Mouse (Mus musculus) CH12F3 (cell line): Measurements from ENCODE around the gene Xirp2.
"Not testable (repeated sequence)": the region's sequence is repeated elsewhere in the genome, so short reads cannot be mapped to it uniquely, and the experiment has no call there.

Experiments used
- in situ Hi-C: fragments of 300-500 bp; cut with MboI; formaldehyde crosslinking; loops from 2 replicates; pipeline ENCODE4 v1.14.3; 2020; ENCODE audit warnings: low sequenced_read_pairs

Gene Xirp2

DNA sequence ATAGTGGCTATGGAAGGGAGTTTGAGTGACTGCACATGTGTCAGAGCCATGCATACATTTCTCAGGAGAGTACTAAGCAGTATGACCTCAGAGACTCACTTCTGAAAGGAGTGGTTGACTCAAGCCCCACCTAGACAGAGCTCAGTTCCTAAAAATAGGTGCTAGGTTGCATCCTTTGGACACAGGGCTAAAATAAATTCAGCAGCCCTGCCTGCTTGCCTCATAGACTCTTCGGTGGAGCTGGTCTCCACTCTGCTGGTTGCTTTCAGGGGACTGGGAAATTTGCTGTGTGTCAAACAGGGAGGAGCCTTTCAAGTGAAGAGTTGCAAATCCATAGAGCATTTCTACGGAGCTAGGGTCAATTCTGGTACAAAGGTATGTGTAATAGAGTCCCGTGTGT lies at the start of gene Xirp2:
Gene Xirp2 (plus strand): TSS at position 223 of the 400 bp plus-strand sequence.
- in situ Hi-C loops, result no loop called here

DNA sequence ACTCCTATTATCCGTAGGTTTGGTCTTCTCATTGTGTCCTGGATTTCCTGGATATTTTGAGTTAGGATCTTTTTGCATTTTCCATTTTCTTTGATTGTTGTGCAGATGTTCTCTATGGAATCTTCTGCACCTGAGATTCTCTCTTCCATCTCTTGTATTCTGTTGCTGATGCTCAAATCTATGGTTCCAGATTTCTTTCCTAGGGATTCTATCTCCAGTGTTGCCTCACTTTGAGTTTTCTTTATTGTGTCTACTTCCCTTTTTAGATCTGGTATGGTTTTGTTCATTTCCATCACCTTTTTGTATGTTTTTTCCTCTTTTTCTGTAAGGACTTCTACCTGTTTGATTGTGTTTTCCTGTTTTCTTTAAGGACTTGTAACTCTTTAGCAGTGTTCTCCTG lies 32.4 kb upstream of the Xirp2 start, which contains the start of gene Gm21830:
Gene Gm21830 (plus strand): TSS at position 301 of the 400 bp plus-strand sequence.
- in situ Hi-C loops, result not testable (repeated sequence)

DNA sequence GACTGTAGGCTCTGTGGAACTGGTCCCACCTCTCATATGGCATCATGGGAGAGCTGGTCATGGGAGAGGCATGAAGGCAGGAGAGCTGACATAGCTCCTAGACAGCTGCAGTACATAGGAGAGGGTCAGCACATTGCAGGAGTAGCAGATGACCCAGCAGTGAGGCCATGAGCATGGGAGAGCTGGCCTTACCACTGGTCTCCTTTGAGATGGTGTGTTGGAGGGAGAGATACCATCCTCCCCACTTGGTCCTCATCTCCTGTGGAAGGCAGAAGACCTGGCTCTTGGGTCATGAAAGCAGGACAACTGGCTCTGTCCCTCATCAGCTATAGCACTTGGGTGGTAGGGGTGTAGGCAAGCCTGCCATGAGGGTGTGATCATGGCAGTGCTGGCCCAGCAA lies 24.9 kb upstream of the Xirp2 start:
- in situ Hi-C loops, result no loop called here

DNA sequence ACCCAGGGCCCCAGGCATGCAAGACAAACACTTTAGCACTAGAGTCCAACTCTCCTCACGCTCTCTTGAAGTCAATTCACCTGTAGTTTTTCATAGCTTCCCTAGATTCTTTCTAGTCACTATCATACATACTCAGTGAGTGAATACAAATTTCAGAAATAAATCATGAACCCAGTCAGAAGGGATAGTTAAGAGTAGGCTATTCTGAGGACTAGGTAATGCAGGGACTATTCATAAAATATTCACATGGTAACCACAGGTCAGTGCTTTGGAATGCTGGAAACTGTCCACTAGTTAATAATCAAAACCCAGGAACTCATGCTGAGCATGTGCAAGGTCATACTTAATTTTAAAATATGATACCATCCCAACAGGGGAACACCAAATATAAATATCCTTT lies 23.0 kb upstream of the Xirp2 start:
- in situ Hi-C loops, result no loop called here

DNA sequence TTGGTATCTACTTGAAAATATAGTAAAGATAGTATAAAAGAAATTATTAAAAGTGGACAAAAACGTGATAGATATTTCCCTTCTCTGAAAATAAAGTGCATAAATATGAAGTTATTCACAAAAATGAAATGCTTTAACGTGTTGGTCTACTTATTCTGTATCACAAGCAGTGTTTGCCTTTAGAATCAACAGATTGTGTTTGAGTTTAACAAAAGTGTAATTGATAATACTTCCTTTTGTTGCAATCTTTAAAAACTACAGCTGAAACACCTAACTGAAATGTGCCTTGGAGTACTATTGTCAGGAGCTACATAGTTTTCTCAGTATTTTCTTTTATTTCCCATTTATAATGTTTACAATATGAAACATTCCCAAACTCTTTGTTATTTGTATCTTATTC lies 12.7 kb upstream of the Xirp2 start, which contains the start of gene Gm26727:
Gene Gm26727 (minus strand): TSS at position 101 of the 400 bp plus-strand sequence.
- in situ Hi-C loops, result no loop called here

DNA sequence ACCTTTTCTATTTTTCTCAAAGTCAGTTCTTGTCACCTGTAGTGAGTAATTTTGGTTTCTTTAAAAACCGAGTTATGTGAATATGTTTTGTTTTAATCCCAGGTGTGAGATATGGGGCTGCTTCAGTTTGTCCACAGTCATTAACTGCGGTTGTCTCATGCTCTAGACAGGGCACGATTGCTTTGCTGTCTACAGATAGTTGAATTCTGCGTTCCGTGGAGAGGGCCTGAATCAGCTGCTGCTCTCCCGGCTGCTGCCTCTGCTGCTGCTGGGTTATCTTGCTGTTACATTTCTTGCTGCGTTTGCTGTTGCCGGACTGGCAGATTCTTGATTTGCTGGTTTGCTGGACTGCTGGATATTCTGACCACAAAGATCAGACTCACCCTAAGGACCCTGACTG lies 7.5 kb upstream of the Xirp2 start:
- in situ Hi-C loops, result no loop called here

DNA sequence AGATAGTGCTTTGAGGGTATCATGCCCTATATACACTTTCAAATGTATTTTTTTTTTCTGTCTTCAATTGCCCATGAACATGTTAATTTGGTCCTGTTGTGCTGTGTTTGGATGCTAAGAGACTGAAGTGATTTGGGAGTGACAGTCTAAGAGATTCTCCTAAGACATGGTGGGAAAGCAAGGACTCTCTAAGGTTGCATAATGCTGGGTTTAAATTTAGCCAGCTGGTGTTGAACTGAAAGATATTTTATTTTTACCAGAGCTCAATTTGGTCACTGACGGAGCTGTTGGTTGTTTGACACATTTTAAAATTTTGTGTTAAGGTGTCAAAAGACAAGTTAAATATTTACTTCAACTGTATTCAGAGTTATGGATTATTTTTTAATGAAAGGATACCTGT lies 970 bp downstream of the Xirp2 start:
- in situ Hi-C loops, result no loop called here

DNA sequence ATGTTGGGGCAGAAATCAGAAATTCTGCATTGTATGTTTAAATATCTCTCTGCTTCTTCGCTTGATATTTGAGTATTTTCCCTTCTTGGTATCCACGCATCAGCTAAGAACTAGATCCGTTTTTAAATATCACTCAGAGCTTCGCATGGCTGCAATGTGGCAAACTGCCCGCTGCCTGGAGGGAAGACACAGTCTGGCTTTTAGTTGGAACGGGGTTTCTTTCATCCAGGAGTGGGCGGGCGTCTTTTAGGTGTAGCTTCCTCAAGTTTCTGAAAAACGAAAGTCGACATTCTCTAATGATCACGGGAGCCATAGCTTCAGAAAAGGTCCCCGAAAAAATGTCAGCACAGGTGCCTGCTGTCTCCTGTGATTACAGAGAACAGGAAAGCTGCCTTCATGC lies 1.4 kb downstream of the Xirp2 start:
- in situ Hi-C loops, result no loop called here

DNA sequence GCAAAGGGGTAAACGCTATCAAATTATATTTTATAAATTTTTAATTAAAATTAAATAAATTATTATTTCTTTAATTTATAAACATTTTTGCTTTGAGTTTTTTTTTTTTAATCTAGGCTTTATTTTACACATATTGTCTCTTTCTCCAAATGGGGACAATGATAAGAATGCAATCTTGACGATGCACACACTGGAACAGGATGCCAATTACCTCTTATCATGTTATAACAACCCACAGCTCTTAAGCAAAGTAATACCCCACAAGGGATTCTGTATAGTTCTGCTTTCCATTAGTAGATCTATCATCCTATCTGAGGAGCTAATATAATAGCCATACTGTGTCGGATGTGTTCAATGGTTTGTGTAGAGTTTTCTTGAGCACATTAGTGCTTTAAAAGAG lies 15.1 kb downstream of the Xirp2 start:
- in situ Hi-C loops, result no loop called here

DNA sequence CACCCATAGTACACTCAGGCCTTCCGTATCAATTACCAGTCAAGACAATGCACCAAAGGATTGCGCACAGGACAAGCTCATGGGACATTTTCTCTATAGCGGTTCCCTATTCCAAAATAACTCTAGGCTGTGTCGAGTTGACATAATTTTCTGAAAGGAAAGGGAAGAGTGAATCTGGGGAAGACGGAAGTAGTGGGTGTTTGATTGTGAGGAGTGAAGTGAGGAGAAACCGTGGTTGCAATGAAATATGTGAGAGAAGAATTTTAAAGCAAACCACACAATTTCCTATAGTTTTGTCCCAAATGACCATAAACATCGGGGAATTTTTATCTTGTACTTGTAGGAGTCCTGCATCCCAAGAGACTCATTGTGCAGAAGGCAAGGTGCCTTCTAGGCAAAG lies 21.2 kb downstream of the Xirp2 start:
- in situ Hi-C loops, result no loop called here

DNA sequence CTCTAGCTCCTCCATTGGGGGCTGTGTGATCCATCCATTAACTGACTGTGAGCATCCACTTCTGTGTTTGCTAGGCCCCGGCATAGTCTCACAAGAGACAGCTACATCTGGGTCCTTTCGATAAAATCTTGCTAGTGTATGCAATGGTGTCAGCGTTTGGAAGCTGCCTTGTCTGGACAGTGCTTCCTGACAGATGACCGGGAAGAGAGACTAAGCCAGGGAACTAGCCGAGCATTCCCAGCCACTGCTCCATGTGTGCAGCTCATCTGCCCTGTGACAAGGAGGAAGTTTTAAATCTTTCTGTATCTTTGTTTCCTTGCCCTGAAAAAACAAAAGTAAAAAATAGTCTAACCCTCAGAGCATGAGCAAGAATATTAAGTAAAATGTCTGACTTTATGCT lies 24.2 kb downstream of the Xirp2 start:
- in situ Hi-C loops, result not testable (repeated sequence)

DNA sequence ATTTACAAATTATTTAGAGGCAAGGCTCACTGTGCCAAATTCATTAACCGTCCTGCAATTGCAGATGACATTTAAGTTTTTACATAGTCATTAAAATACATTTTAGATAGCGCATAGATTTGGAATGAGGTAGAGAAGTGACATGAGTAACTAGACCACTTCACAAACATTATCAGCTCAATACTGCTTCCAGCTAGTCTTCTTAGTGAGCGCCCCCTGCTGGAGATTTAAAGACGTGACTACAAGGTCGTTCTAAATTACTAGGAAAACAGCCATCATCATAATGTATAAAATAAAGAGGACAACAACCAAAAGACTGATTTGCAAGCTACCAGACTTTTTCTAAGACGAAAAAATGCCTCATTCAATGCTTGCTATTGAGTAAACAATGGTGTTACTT lies 32.0 kb downstream of the Xirp2 start:
- in situ Hi-C loops, result no loop called here

DNA sequence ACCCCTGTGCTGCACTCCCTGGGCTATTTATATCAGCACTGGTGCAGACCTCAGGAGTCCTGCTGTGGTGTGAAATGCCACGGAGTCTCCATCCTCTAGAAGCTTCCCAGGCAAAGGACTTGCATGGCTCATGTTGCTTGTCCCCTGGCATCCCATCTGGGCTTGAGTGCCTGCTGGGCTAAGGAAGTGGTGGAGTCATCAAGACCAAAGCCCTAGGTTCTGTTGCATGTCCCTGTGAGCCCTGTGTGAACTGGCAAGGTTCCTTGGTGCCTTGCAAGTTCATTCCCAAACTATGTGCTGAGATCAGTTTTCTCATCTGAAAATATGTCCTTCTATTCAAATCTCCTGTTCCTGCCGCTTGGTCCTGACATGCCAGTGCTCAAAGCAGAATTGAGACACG lies 35.2 kb downstream of the Xirp2 start:
- in situ Hi-C loops, result no loop called here

DNA sequence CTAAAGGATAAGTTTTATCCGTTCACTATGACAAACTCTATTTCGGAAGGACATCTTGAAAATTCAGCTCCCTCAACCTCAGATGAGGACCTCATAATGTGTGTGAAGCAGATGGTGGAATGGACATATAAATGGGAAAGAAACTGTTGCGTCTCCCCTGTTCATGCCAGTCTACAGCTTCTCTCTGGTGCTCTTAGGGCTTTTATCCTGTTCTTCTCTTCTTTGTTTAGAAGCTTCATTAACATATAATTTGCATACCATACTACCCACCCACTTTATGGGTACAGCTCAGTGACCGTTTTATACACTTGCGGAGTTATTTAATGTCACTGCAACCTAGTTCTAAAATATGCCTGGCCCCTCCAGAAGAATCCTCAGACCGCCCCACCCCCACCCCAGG lies 40.9 kb downstream of the Xirp2 start:
- in situ Hi-C loops, result no loop called here

DNA sequence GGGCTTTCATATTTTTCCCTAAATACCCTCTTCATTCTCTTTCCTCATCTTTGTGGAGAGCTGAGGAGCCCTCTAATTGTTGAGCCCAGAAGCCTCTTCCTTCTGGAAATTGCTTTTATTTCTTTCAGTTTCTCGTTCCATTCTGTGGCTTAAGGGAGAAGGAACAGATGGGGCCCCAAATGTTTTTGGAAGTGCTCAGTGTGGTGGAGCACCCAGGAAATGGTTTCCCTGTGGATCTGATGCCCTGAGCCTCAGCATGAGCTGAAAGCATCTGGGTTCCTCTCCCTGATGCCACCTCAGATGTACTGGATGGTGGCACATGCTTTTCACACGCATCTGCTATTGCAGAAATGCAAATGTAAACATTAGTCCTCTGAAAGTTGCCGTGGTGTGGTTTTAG lies 41.4 kb downstream of the Xirp2 start:
- in situ Hi-C loops, result no loop called here

DNA sequence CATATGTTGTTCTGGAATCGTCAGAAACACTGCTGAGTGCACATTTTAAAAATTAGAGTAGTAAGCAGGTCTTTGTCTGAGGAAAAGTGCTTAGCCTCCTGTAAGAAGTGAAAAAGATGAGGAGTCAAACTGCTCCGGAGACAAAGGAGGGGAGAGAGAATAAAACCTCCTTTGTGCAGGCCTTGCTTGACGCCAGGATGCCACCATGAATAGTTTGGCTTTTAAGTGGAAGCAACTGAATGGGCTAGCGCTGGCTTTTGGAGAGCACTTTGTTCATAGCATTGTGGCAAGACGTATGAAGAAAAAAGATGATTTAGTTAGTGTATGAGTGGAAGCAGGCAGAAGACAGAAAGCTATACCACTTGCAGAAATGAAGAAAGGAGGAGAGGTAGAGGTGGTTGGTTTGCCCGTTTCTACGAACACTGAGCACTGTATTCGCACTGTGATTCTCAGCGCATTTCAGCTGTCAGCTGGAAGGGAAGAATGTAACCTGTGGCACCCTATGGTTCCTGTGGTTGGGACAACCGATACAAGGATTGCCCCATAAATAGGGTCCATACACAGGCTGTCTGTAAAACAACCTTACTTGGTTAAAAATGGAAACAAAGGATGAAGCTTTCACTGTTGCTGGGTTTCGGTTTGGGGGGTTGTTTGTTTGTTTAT lies 42.8 kb downstream of the Xirp2 start:
- in situ Hi-C loops, result no loop called here

DNA sequence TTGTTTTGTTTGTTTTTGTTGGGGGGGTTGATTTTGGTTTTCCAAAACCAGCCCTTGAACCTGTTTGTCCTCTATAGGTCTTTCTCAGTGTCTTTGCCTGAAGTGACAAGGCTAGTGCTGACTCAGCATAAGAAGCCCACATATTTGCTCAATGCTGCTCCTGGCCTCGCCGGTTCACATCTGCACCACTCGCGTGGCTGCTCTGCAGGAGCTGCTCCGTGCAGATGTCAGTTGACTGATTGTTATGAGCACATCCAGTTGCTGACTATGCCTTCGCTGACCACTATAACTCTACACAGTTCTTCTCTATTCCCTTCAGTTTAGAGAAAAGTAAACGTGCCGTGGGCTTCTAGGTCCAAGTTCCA lies 43.3 kb downstream of the Xirp2 start:
- in situ Hi-C loops, result no loop called here

DNA sequence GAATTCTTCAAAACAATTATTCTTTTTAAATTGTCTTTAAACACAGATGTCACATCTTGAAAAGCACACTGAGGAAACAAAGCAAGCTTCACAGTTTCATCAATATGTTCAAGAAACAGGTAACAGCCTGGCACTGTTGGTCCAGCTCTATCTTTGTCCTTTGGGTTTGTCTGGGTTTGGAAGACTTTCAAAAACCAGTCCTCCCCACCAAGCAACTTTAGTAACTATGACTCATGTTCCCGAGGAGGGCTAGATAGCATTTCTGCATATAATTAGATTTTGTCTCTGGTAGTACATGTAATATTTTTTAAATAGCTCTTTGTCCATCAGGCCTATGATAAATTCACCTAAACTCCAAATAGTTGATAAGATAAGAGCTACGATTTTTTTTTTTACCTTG lies 59.7 kb downstream of the Xirp2 start:
- in situ Hi-C loops, result no loop called here

DNA sequence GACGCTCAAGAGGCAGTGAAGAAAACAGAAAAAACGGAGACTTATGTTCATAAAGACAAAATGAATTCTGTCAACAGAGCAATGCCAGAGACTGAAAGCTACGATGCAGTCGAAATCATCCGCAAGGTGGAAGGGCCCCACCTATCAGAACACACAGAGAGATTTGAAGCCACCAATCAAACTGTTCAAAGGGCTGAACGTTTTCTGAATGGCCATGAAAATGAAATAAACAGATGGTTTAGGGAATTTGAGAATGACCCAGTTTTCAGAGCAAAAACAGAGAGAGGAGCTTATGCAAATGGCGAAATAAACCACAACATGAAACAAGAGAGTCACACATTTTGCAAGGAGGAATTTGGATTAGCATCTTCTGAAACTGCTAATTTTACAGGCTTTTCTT lies 70.6 kb downstream of the Xirp2 start:
- in situ Hi-C loops, result no loop called here

DNA sequence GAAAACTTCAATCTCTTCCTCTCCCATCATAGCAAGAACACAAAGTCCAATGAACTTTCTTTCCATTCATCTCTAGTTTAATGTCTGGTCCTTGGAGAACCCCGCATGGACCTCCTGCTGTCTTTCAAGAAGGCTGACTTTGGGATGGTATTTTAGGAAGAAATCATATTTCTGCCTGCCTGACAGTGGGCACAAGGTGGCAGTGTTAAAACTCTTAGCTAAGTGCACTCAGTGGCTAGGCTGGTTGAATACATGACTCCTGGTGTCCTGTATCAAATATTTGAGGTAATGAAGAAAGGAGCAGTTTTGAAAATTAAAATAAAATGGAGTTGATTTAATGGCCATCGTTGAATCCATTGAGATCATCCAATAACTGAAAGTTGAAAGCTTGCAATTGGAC lies 89.5 kb downstream of the Xirp2 start:
- in situ Hi-C loops, result no loop called here

DNA sequence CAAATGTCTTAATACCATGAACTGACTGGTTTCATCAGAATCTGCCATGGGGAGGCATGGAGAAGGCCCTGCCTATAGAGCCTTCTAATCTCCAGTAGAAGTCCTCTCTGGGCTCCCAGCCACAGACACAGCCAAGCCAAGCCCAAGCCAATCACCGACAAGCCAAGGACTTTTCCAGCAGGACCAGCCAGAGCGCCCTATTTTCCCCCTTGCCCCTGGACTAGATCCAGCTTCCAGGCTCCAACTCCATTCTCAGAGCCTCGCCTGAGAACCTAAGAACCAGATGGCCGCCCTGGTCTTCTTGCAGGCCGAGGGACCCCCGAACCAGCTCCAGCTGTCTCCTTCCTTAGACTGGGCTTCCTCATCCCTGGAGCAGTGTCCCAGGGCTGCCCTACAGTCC lies 93.6 kb downstream of the Xirp2 start:
- in situ Hi-C loops, result no loop called here

DNA sequence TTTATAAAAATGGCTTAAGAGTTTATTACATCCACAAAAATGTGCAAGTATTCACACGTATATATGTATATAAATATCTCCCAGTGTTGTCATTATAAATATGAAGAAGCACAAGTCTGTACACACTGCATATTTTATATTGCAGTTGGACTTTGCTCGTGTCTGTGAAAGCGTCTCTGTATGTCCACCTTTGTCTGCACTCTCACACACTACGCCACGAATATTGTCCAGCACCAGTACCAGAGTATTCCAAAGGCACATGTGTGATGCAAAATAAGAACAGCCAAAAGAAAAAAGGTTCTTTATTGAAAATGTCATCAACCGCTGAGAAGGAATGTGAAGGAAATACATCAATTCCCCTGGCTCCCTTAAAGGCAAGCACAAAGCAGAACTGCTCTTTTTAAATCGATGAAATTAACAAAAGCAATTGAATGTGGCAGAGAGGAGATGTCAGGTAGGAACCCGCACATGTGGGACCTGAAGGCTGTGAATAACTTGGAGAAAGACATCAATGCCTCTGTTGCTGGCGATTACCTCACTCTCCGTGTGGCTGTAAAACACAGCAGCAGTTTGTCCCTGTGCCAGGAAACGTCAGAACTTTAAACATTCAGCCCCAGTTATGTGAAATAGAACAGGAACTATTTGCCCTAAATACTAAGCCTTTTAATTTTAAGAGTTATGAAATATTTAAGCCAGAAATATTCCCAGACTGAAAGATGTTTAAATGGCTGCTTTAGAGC lies 96.3 kb downstream of the Xirp2 start:
- in situ Hi-C loops, result no loop called here

DNA sequence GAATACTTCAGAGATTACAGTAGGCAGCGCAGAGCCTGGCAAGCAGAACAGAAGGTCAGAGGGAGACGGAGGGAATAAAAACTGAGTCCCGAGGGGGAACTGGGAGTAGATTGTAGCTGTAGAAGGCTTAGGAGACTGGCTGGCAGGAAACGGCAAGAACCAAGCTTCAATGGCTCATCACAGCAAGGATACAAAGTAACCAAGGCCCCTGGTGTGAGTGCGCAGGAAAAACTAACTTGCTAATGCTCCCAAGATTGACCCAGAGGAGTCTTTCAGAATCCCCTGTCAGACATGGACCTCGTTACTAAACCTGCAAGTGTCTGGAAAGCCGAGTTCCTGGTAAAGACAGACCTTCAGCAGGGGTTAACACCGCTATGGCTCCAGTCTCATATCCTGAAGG lies 98.6 kb downstream of the Xirp2 start:
- in situ Hi-C loops, result no loop called here
